Mouse (Mus musculus) midbrain, embryonic 16.5 days (tissue): ENCODE data around the gene Auts2. TPM values are rescaled to one million over a fixed set of nuclear protein-coding genes. Genes with fewer than 3 reads are reported as not detected.

Experiments used
- ATAC-seq: fragments of 200-750 bp; cut with Nextera tagmentation; 2 replicates; pipeline ENCODE4 v1.8.0; 2017; ENCODE audit warnings: moderate TSS enrichment
- H3K27ac ChIP-seq: fragments of 300-500 bp; sonication (generic); 2 replicates; pipeline ENCODE4 v1.5.1; 2014; ENCODE audit warnings: mild to moderate bottlenecking, low read length, mixed read lengths
- H3K27me3 ChIP-seq: fragments of 300-500 bp; sonication (generic); 2 replicates; pipeline ENCODE4 v1.6.1; 2014; ENCODE audit warnings: low read depth, low read length, mixed read lengths; ENCODE audit not compliant: control insufficient read depth, insufficient read depth
- H3K36me3 ChIP-seq: fragments of 300-500 bp; sonication (generic); 2 replicates; pipeline ENCODE4 v1.6.1; 2014; ENCODE audit warnings: mild to moderate bottlenecking, low read length, moderate library complexity, mixed read lengths; ENCODE audit not compliant: control insufficient read depth, insufficient read depth
- H3K4me1 ChIP-seq: fragments of 300-500 bp; sonication (generic); 2 replicates; pipeline ENCODE4 v1.6.1; 2014; ENCODE audit warnings: mild to moderate bottlenecking, low read length, mixed read lengths; ENCODE audit not compliant: control insufficient read depth, insufficient read depth
- H3K4me2 ChIP-seq: fragments of 300-500 bp; sonication (generic); 2 replicates; pipeline ENCODE4 v1.6.1; 2014; ENCODE audit warnings: mild to moderate bottlenecking, low read length, mixed read lengths
- H3K4me3 ChIP-seq: fragments of 300-500 bp; sonication (generic); 2 replicates; pipeline ENCODE4 v1.5.1; 2014; ENCODE audit warnings: low read depth, mild to moderate bottlenecking, low read length, moderate library complexity, mixed read lengths
- H3K9ac ChIP-seq: fragments of 300-500 bp; sonication (generic); 2 replicates; pipeline ENCODE4 v1.6.1; 2014; ENCODE audit warnings: low read depth, low read length, mixed read lengths
- H3K9me3 ChIP-seq: fragments of 300-500 bp; sonication (generic); replicated peaks from 2 replicates; pipeline ENCODE4 v1.6.1; 2014; ENCODE audit warnings: mild to moderate bottlenecking, low read length, mixed read lengths; ENCODE audit not compliant: control insufficient read depth, poor library complexity, severe bottlenecking
- WGBS: fragments of 180-500 bp; shearing (Covaris S2); extraction: QIAGEN DNeasy Blood & Tissue Kit; methylation state at CpG from one replicate; pipeline ENCODE4 v1.1.7; 2014; 5-methylcytosine and 5-hydroxymethylcytosine counted together
- polyA plus RNA-seq: library from polyadenylated mRNA; unstranded; fragments of >200 nt; fragmentation: Nextera tagmentation; extraction: Ambion mirVana; gene quantifications from 2 replicates; pipeline ENCODE4 v1.2.1, GENCODE M21; 2015

The Auts2 gene
- polyA plus RNA-seq, 1 experiment from 2014 or later: 49.8 TPM

DNA sequence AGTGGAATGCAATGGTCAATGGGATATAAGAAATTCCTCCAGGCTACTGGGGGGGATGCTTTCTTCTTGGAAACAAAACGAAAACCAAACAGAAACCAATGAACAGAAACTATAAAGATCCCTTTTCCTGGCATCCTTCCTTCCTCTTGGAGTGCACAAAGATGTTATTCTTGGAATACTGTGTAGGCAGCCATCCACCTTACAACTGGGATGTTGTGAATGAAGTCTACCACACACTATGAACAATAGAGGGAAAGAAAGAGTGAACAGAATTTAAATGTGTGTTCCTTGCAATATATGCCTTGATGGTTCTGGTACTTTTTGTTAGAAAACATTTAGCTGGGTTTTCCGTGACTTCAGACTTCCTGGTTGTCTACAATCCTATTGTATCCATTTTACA is 236.1 kb downstream of the Auts2 start:
- H3K9ac ChIP-seq: no peak overlapping the region
- peaks cover 12% of the 10 kb centered on the region for H3K4me1 ChIP-seq
- no peaks in the 10 kb centered on the region for H3K9me3 ChIP-seq
- no peak overlapping the region for H3K27ac ChIP-seq
- 69% methylated on average over 2 of the region's 2 CpGs for WGBS
- H3K4me3 ChIP-seq: no peak overlapping the region
- no peaks in the 10 kb centered on the region for H3K36me3 ChIP-seq
- H3K4me2 ChIP-seq: no peak overlapping the region
- no peak for ATAC-seq
- no peaks in the 10 kb centered on the region for H3K27me3 ChIP-seq

DNA sequence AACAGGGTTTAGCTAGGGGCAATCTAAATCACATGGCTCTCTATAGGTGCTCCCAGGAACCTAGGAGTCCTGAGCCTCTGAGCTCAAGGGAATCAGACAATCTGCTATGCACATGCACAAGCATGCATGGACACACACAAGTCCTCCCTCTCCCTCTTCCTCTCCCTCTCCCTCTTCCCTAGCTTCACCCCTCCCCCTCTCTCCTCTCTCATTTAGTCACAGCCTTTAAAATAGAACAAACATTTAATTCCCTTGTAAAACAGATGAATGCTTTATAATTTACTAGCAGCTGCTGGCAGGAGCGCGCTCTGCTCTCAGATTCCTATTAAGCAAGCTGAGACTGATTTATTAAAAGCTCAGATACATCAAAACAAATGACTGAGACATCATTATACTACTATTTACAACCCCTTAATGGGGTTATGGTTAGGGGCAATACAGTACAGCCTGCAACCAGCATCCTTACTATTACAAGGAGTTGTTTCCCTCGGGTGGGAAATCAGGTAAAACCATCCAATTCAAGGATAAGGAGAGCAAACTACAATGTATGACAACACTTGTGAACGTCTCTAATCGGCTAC is 237.7 kb downstream of the Auts2 start:
- H3K4me3 ChIP-seq: no peak overlapping the region
- WGBS: 72% methylated on average over 5 of the region's 5 CpGs
- no peak for ATAC-seq
- no peaks in the 10 kb centered on the region for H3K36me3 ChIP-seq
- no peaks in the 10 kb centered on the region for H3K27me3 ChIP-seq
- H3K9me3 ChIP-seq: no peaks in the 10 kb centered on the region
- H3K9ac ChIP-seq: no peak overlapping the region
- H3K4me2 ChIP-seq: no peak overlapping the region
- no peak overlapping the region for H3K27ac ChIP-seq
- peaks cover 15% of the 10 kb centered on the region for H3K4me1 ChIP-seq

DNA sequence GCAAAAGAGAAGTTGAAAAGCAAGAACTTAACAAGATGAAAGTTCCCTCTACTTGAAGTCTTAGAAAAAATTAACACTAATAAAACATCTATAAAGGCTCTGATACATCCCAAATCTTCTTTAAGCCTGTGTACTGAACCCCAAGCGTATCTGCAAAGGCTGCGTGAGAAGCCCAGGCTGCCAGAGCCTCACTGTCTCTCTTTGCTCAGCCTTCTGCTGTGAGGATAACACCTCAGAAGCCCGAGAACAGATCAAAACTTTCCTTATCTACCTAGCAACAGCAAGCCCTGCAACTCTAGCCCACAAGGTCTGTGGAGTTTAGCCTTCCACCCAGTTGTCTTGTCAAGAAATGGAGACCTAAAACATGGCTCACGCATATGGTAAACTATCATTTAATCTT is 240.4 kb downstream of the Auts2 start:
- ATAC-seq: no peak
- no peaks in the 10 kb centered on the region for H3K36me3 ChIP-seq
- no peak overlapping the region for H3K4me2 ChIP-seq
- H3K9me3 ChIP-seq: no peaks in the 10 kb centered on the region
- H3K27ac ChIP-seq: no peak overlapping the region
- no peak overlapping the region for H3K4me3 ChIP-seq
- no peaks in the 10 kb centered on the region for H3K27me3 ChIP-seq
- H3K9ac ChIP-seq: no peak overlapping the region
- H3K4me1 ChIP-seq: peaks cover 21% of the 10 kb centered on the region
- 93% methylated on average over 4 of the region's 4 CpGs for WGBS

GRCm38 (mm10) chr5:132300794-132301193 is 242.3 kb downstream of the Auts2 start:
- no peak overlapping the region for H3K4me2 ChIP-seq
- 80% methylated on average over 4 of the region's 4 CpGs for WGBS
- H3K9ac ChIP-seq: no peak overlapping the region
- H3K27ac ChIP-seq: no peak overlapping the region
- H3K4me3 ChIP-seq: no peak overlapping the region
- H3K9me3 ChIP-seq: no peaks in the 10 kb centered on the region
- H3K4me1 ChIP-seq: peaks cover 21% of the 10 kb centered on the region
- ATAC-seq: no peak
- H3K36me3 ChIP-seq: no peaks in the 10 kb centered on the region
- no peaks in the 10 kb centered on the region for H3K27me3 ChIP-seq

DNA sequence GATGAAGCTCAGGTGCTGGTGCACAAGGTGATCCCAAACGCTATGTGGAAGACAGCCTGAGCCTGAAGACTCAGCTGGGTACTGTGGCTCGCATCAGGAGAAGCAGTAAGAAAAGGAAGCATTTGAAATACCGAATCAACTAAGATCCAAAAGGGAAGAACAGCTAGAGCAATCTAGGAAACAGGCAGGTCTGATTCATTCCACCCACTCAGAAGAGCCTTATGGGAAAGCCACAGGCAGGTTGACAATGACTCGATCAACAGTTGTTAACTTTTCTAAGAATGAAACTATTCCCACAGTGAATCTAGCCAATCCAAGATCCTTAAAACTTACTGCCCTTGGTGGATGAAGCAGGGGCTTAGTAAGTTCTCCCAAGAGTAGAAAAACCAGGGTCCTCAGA is 243.4 kb downstream of the Auts2 start:
- Histone ChIP-seq H3K9ac (no peak overlapping the region), H3K36me3 (no peaks in the 10 kb centered on the region), H3K27ac (no peak overlapping the region), H3K4me1 (peaks cover 22% of the 10 kb centered on the region), H3K9me3 (no peaks in the 10 kb centered on the region), H3K4me2 (no peak overlapping the region), H3K4me3 (no peak overlapping the region), H3K27me3 (no peaks in the 10 kb centered on the region)
- 77% methylated on average over 4 of the region's 4 CpGs for WGBS
- ATAC-seq: no peak

DNA sequence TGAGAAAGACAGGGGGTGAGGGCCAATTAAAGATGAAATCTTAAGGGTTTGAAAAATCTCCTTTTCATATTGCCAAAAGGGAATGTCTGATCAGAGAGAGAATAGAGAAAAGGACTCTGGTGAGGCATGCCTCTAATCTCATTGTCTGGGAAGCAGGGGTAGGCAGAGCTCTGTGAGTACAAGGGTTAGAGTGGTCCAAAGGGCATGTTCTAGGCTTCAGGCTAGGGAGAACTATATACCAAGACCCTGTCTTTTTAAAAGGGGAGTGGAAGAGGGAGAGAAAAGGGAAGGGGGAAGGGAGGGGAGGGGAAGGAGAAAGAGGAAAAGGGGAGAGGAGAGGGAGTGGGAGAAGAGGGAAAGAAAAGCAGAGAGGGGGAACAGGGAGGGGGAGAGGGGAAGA is 244.1 kb downstream of the Auts2 start:
- Histone ChIP-seq H3K4me2 (no peak overlapping the region), H3K27me3 (no peaks in the 10 kb centered on the region), H3K4me1 (peaks cover 26% of the 10 kb centered on the region), H3K36me3 (no peaks in the 10 kb centered on the region), H3K9me3 (no peaks in the 10 kb centered on the region), H3K9ac (no peak overlapping the region), H3K4me3 (no peak overlapping the region), H3K27ac (no peak overlapping the region)
- no peak for ATAC-seq

DNA sequence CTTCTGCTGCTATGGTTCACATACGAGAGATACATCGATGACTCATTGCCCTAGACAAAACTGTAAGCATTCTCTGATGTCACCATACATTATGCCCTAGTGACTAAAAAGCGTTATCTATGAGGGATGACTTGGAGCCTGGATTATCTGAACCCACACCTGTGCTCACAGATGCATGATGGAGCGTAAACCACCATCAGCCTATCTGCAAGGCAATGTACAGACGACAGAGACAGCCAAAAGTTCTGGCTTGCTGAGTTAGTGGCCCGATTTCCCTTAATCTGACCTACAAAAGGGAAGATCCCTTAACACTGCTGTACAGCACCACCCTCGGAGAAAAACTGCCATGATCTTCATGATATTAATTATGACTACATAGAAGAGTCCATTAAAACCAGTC is 245.8 kb downstream of the Auts2 start:
- H3K9ac ChIP-seq: no peak overlapping the region
- H3K4me1 ChIP-seq: peaks cover 30% of the 10 kb centered on the region
- H3K4me3 ChIP-seq: no peak overlapping the region
- no peaks in the 10 kb centered on the region for H3K27me3 ChIP-seq
- H3K27ac ChIP-seq: no peak overlapping the region
- H3K9me3 ChIP-seq: no peaks in the 10 kb centered on the region
- no peaks in the 10 kb centered on the region for H3K36me3 ChIP-seq
- ATAC-seq: no peak
- 96% methylated on average over 7 of the region's 7 CpGs for WGBS
- no peak overlapping the region for H3K4me2 ChIP-seq

- H3K9me3 ChIP-seq: no peaks in the 10 kb centered on the region
- H3K4me3 ChIP-seq: no peak overlapping the region
- WGBS: 25% methylated on average over 3 of the region's 3 CpGs
- peaks cover 43% of the 10 kb centered on the region for H3K4me1 ChIP-seq
- no peaks in the 10 kb centered on the region for H3K27me3 ChIP-seq
- H3K36me3 ChIP-seq: no peaks in the 10 kb centered on the region
- ATAC-seq: no peak
- H3K9ac ChIP-seq: 0 out of 2 replicates have a peak overlapping the region, but pooled peaks have one; percentile 25
- no peak overlapping the region for H3K4me2 ChIP-seq
- no peak overlapping the region for H3K27ac ChIP-seq
Observed at GRCm38 (mm10) chr5:132294469-132294868, 248.7 kb downstream of the Auts2 start.

DNA sequence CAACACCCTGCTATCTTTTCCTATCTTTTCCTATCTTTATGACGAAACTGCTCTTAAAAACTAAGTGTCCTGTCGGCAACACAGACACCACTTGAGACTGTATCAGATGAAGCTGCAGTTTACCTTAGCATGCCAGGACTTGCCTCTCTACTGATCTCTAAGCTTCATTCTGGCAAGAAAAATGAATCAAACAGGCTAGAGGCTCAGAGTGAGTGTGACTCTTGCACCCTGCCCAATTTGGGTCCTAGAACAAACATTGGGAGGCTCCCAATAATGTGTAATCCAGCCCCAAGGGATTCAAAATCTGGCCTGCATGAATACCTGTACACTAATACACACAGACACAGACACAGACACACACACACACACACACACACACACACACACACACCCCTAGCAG is 250.2 kb downstream of the Auts2 start:
- no peak overlapping the region for H3K4me2 ChIP-seq
- no peak for ATAC-seq
- no peak overlapping the region for H3K27ac ChIP-seq
- WGBS: 82% methylated on average over 2 of the region's 2 CpGs
- H3K27me3 ChIP-seq: no peaks in the 10 kb centered on the region
- no peaks in the 10 kb centered on the region for H3K36me3 ChIP-seq
- no peaks in the 10 kb centered on the region for H3K9me3 ChIP-seq
- H3K4me3 ChIP-seq: no peak overlapping the region
- no peak overlapping the region for H3K9ac ChIP-seq
- H3K4me1 ChIP-seq: peaks cover 36% of the 10 kb centered on the region
